Mouse (Mus musculus): ENCODE measurements around the gene Olig1. TPM values are rescaled to one million over a fixed set of nuclear protein-coding genes. Genes with fewer than 3 reads are reported as not detected.
A peak's percentile ranks its signal among the peaks of the same experiment; 100 is the strongest.
"Not testable (repeated sequence)": the region's sequence is repeated elsewhere in the genome, so short reads cannot be mapped to it uniquely, and the experiment has no call there.

Gene Olig1
- total RNA-seq, 2 experiments from 2014 or later, result not detected

DNA sequence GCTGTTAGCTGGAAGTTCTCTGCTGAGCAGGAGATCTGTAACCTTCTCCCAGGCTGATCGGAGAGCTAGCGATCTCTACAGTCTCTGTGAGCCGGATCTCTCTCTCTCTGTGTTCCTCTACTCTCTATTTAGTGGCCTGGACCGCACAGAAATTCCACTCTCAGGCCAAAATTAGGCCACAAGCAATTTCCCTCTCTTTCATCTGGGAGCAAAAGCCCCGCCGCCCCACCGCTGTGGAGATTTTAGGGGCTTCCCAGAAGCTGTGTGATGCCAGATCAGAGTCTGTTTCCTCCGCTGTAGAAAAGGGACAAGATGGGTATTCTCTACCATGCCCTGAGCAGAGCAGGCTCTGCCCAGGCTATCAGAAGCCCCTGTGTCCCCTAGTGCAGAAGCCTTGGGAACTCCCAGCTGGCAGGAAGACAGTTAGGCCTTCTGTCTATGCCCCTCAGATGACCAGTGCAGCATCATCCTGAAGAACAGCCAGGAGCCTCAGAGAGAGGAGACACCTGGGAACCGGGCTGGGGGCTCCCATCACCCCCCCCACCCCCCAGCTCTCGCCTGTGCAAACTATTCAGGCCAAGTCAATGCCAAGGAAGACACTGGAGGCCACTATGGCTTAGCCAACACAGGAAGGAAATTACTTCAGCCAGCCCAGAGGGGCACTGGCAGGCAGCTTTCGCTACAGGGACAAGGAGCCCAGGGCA lies 36.2 kb upstream of the Olig1 start:
- peak; percentile 34; the same call in 1 of the 2 replicates for ATAC-seq (replicated peaks; ENCODE audit: poor library complexity, severe bottlenecking)

DNA sequence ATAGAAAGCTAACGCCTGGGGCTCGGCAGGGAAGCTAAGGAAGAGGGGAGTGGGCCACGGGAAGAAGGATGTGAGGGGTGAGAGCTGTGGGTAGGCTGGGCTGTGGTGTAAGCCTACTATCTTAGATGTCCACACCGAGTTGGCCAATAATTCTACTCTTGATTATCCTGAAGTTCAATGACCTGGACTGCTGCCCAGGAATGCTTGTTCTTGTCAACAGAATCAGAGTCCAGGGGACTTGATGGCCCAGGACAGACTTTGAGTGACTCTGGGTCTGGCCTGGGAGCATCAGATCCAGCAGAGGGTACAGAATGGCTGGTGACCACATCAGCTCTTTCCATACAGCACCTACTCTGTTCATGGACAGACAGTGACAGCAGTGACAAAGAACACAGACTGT lies 30.5 kb upstream of the Olig1 start:
- no peak for ATAC-seq (replicated peaks; ENCODE audit: poor library complexity, severe bottlenecking)

GRCm38 (mm10) chr16:91246292-91246691 lies 23.3 kb upstream of the Olig1 start:
- ATAC-seq (replicated peaks; ENCODE audit: poor library complexity, severe bottlenecking), result no peak

DNA sequence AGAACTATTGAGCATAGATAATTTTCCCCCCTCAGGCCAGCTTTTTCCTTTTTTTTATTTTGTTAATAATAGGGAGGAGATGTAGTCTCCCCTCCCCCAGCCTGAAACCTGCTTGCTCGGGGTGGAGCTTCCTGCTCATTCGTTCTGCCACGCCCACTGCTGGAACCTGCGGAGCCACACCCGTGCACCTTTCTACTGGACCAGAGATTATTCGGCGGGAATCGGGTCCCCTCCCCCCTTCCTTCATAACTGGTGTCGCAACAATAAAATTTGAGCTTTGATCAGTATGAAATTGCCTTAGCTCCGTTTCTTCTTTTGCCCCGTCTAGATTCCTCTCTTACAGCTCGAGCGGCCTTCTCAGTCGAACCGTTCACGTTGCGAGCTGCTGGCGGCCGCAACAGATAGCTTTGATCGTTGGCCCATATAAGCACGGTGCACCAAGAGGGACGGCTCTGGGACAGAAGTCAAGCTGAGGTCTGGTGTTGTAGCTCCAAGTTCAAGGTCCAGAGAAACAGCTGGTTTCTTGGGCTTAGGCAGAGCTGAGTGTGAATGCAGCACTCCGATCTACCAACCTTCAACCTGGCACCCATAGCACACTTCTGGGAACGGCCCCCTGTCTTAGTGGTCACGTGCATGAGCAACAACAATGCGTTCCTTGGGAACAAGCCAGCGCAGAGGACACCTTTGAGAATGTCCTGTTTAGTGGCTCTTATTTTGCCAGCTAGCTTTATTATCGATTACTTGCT lies 14.0 kb upstream of the Olig1 start:
- ATAC-seq (replicated peaks; ENCODE audit: poor library complexity, severe bottlenecking), result not testable (repeated sequence)

GRCm38 (mm10) chr16:91258956-91259355 lies 10.6 kb upstream of the Olig1 start:
- no peak for ATAC-seq (replicated peaks; ENCODE audit: poor library complexity, severe bottlenecking)

GRCm38 (mm10) chr16:91260861-91261260 lies 8.7 kb upstream of the Olig1 start:
- no peak for ATAC-seq (replicated peaks; ENCODE audit: poor library complexity, severe bottlenecking)

DNA sequence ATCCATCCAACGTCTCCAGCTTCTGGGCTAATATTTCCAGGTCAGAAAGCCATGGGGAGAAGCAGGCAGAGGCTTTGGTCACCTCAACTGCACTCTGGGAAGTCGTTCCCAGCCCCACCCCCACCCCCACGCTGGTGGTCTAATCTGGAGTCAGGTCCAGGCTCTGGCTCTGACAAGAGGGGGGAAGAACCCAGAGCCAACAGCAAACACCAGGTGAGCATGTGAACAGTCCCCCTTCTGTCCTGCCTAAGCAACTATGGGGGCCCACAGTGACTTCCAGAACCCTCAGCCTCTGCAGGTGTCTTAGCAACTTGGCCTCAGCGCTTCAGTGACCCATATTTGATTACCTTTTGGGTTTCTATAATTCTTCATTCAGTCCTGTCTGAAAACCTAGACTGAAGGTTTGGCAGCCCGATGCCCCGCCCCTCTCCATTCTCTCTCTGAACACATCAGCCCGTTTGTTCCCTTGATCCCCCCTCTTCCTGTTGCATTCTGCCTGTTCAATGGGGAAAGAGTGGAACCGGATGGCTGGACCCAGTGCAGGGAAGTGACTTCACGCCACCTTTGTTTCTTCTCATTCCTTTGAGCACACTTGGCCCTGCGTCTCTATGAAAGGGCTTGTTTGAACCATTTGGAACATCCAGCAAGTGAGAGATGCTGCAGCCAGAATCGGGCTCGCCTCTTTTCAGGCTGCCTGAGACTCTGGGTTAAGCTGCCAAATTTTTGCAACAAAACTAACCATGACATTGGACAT lies 6.9 kb upstream of the Olig1 start:
- no peak for ATAC-seq (replicated peaks; ENCODE audit: poor library complexity, severe bottlenecking)

DNA sequence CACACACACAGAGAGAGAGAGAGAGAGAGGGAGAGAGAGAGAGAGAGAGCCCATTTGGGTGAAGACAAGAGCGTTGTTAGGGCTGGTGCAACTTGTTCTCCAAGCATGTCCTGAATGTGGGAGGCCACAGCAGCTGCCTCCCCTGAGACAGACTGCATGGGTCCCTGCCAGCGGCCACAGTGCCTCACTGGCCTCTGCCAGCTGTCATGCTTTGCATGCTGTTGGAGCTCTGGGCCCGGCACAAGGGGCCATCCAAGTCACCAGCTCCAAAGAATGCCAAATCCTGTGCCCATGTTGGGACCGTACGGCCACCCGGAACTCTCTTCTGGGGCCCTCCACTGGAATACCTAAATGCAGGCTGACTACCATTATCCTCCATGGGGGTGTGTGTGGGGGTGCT lies 3.6 kb upstream of the Olig1 start:
- no peak for ATAC-seq (replicated peaks; ENCODE audit: poor library complexity, severe bottlenecking)

GRCm38 (mm10) chr16:91268724-91269452 lies 684 bp upstream of the Olig1 start:
- ATAC-seq (replicated peaks; ENCODE audit: poor library complexity, severe bottlenecking), result no peak

GRCm38 (mm10) chr16:91270212-91270971 lies 820 bp downstream of the Olig1 start:
- ATAC-seq (replicated peaks; ENCODE audit: poor library complexity, severe bottlenecking), result no peak; the same call in 1 of the 2 replicates

DNA sequence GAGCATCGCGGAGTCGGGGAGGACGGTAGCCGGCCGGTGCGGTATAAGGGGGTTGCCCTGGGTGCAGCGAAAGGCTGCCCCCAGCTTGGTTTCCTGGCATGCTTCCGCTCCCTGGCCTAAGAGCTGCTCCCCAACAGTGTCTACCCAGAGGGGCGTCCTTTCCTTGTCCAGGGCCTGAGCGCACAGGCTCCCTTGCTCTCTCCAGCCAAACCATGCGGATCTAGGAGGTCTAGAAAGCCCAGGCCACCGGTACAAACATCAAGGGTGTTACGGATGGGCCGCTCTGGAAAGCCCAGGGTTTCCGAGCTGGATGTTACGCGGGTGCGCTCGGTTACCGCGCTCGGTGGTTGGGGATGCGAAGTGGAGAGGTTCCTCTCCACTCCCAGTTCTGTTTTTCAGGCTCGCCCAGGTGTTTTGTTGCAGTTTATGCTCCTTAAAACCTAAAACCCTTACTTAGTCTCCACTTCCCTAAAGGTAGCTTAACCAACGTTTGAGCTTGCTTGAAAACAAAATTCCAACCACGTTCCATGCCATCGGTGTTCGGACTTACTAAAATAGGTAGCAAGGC lies 1.5 kb downstream of the Olig1 start:
- no peak for ATAC-seq (replicated peaks; ENCODE audit: poor library complexity, severe bottlenecking)

- no peak for ATAC-seq (replicated peaks; ENCODE audit: poor library complexity, severe bottlenecking)
These were observed 2.1 kb downstream of the Olig1 start for GRCm38 (mm10) chr16:91271634-91272033.

DNA sequence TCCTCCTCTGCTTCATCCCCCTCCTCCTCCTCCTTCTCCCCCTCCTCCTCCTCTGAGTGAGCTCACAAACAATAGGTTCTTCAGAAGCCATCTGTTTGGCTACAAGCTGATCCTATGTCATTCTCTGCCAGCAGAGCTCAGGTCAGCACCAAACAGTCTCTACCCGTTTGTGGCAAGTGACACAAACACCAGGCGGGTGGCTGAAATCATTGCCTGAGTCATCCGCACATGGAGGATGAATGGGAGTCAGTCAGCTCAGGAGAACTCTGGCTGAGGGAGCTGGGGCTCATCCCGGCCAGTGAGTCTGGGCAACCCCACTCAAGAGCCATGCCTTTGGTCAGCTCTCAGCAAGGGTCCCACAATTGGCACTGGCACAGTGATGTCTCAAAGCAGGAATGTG lies 10.9 kb downstream of the Olig1 start:
- ATAC-seq (replicated peaks; ENCODE audit: poor library complexity, severe bottlenecking), result no peak

DNA sequence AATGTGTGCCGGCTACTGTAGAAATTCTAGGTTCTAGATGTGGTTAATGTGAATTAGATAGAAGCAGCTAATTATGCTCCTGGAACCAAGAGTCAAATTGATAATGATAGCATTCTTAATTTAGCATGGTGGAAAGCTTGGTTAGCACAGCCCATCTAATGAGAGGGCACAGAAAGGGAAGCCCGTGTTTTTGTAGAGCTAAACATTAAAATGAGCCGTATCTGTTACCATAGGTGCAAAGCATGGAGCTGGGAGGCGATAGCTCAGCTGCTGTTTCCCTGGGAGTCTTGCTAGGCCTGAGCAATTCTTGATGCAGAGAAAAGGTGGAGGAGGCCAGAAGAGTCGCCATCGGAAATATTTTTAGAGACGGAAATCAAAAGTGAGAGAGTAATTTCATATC lies 22.5 kb downstream of the Olig1 start:
- ATAC-seq (replicated peaks; ENCODE audit: poor library complexity, severe bottlenecking), result no peak

- no peak for ATAC-seq (replicated peaks; ENCODE audit: poor library complexity, severe bottlenecking)
These were observed 23.3 kb downstream of the Olig1 start for GRCm38 (mm10) chr16:91292719-91293333.

DNA sequence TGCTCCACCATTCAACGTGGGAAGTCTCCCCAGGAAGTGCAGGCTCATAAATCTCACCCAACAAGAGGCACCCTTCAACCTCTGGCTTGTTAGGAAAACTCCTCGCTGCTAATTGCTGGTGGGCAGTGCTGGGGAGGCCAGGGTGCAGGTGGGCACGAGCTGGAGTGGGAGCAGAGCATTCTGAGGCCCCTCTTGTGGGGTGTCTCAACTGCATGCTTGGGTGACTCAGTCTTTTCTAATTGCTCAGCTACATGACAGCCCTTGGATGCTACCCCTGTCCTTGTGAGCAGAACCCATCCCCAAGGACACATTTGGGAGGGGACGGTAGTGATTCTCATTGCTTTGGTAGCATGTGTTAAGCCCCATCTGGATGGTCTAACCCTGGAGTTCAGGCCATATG lies 28.2 kb downstream of the Olig1 start:
- no peak for ATAC-seq (replicated peaks; ENCODE audit: poor library complexity, severe bottlenecking)

- ATAC-seq (replicated peaks; ENCODE audit: poor library complexity, severe bottlenecking), result no peak
These were observed 29.8 kb downstream of the Olig1 start for GRCm38 (mm10) chr16:91299412-91299811.

DNA sequence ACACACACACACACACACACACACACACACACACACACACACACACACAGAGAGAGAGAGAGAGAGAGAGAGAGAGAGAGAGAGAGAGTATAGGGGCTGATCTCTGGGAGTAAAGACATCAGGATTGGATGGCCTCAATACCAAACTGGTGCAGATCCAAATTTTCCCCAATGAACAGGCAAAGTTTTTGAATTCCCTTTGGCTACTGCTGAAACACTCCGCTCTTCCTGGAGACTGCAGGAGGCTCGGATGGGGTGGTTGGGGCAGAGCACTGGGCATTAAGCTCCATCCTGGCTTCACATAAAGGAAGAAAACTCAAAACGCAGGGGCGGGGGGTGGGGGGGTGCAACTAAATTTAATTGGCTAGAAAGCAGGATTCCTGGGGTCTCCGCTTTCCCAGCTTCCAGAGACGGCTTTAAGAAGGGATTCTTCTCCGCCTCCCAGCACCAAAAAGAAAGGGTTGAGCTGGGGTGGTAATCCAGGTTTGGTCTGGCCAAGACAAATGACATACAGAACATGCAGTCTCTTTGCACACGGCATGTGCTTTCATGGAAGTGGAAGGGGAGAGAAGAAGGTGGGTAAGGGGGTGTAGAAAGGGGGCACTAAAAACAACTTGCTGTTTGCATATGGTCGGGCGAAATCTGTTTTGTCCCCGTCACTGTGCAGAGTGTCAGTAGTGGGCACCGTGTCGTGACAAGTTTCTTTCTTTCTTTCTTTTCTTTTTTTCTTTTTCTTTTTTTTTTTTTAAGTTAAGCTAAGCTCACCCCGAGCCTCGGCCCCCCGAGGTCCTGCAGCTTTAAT lies 31.3 kb downstream of the Olig1 start:
- no peak for ATAC-seq (replicated peaks; ENCODE audit: poor library complexity, severe bottlenecking)
